Mouse (Mus musculus): ENCODE measurements around the gene E330017A01Rik. TPM values are rescaled to one million over a fixed set of nuclear protein-coding genes. Genes with fewer than 3 reads are reported as not detected.

Gene E330017A01Rik
- not detected in 2 replicates for polyA plus RNA-seq (2016; fragmentation: Nextera tagmentation; extraction: Ambion mirVana)

DNA sequence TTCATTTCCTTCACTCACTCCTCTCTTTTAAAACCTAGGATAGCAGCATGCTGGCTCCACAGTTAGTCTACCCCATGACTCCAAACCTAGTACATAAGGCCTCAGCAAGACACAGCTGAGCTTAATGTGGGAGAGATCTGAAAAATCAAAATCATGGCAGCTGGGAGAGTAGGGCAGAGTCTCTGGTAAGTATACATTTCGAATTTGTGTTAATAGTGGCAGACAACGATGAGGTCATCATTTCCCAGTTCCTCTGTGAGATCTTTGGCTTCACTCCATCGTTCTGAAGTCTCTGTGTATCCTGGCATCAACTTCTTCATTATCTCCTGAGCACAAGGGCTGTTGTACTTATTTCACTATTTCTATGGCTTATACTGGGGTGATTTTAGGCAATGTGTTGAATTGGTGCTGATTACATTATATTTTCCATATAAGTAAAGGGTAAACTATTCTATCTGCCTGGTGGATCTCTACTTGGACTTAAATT lies at the start of gene E330017A01Rik:
TSS of gene E330017A01Rik (minus strand) at position 51 of the 487 bp plus-strand sequence.
- Histone ChIP-seq H3K36me3 (no peaks in the 10 kb centered on the region), H3K4me3 (no peak within 1 kb of the TSS), H3K27me3 (ENCODE audit: low read depth, poor library complexity, severe bottlenecking) (no peaks in the 10 kb centered on the region), H3K27ac (replicated peaks) (no peak within 1 kb of the TSS), H3K4me1 (no peaks in the 10 kb centered on the region), H3K9me3 (replicated peaks) (no peaks in the 10 kb centered on the region)
- DNase-seq (ENCODE audit: low spot score): no peak
- 89% methylated on average over 3 of the region's 3 CpGs for WGBS

DNA sequence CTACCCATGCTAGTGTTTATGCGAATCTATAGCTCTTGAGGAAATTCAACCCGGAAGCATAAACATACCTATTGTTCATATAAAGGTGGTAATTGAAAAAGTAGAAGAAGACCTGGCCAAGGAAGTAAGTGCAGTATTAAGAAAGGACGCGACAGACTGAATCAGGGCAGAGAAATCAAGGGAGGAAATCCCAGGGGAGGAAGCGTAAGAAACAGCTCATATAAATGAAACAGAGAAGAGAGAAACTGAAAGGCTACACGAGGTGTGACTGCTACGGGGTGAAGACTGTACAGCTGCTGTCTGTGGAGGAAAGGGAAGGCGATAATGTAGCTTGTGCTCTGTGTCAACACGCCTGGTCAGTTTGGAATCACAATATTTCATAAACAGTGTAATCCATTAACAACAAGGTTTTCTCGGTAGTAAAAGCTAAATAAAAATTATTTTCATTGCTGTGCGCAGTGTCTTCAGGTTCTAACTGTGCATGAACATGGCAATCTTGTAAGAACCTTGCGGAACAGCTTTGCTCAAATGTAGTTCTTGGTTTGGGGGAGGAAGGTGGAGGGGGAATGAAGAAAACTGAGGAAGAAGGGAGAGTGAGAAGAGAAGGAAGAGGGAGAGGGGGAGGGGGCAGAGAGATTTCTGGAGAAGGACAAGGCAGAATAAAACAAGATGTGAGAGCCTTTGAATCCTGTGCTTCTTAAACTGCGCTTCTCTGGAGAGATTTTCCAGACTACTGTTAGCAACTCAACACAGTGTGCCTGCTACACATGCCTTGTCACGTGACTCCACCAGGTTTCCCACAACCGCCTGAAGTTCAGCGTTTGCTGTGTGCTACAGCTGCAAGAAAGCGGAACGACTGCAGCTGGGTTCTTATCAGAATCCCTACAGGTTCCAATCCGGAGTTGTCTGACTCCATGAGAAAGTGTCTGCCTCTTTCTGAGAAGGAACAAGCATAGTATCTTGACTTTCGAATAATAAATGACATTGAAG lies 47.3 kb upstream of the E330017A01Rik start:
- WGBS: 83% methylated on average over 20 of the region's 20 CpGs
- Histone ChIP-seq H3K4me3 (no peak overlapping the region), H3K4me1 (no peaks in the 10 kb centered on the region), H3K27ac (replicated peaks) (no peak overlapping the region), H3K36me3 (0 out of 2 replicates have a peak, but pooled peaks cover under 1% of the 10 kb centered on the region), H3K9me3 (replicated peaks) (no peaks in the 10 kb centered on the region), H3K27me3 (ENCODE audit: low read depth, poor library complexity, severe bottlenecking) (no peaks in the 10 kb centered on the region)
- no peak for DNase-seq (ENCODE audit: low spot score)

DNA sequence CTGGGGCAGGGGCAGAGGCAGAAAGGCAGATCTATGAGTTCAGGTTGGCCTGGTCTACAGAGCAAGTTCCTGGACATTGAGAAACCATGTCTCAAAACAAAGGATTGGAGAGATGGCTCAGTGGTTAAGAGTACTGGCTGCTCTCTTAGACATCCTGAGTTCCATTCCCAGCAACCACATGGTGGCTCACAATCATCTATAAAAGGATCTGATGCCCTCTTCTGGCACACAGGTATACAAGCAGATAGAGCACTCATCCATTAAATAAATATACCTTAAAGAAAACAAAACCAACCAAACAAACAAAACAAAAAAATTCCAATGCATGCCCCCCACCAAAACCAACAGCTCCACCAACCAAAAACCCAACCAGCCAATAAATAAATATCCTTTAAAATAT lies 46.0 kb upstream of the E330017A01Rik start:
- Histone ChIP-seq H3K4me3 (no peak overlapping the region), H3K4me1 (no peaks in the 10 kb centered on the region), H3K27me3 (ENCODE audit: low read depth, poor library complexity, severe bottlenecking) (no peaks in the 10 kb centered on the region), H3K9me3 (replicated peaks) (no peaks in the 10 kb centered on the region), H3K27ac (replicated peaks) (no peak overlapping the region), H3K36me3 (peaks cover 5% of the 10 kb centered on the region; the same call in 1 of the 2 replicates)
- no peak for DNase-seq (ENCODE audit: low spot score)

DNA sequence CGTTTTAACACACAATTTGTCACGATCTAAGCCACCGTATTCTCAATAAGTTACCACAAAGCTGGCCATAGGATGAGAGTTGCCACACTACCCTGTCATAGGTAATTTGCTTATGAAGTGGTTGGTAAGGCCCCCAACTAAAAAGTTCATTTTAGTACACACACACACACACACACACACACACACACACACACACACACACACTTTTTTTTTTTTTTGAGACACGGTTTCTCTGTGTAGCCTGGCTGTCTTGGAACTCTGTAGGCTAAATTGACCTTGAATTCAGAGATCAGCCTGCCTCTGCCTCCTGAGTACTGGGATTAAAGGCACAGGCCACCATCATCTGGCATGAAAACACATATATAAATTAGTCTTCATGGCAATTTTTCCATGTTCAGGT lies 45.4 kb upstream of the E330017A01Rik start:
- Histone ChIP-seq H3K4me3 (no peak overlapping the region), H3K27me3 (ENCODE audit: low read depth, poor library complexity, severe bottlenecking) (no peaks in the 10 kb centered on the region), H3K4me1 (no peaks in the 10 kb centered on the region), H3K36me3 (peaks cover 5% of the 10 kb centered on the region; the same call in 1 of the 2 replicates), H3K9me3 (replicated peaks) (no peaks in the 10 kb centered on the region), H3K27ac (replicated peaks) (no peak overlapping the region)
- DNase-seq (ENCODE audit: low spot score): no peak
- WGBS: 90% methylated on average over 4 of the region's 4 CpGs

DNA sequence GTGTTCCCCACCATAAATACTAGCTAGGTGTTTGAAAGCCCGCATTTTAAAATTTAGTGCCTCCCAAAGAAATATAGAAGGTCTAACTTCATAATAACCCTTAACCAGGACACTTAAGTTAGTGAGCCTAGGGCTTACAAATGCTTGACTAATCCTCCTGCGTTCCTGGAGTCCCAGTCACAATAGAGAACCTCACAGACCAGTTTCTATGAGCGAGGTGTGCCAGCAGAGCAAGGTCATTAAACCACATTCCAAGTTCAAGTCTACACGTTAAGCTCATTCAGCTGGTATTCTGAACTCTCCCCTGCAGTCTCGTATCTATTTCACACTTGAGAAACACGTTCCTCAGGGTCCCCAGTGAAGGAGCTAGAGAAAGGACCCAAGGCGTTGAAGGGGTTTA lies 44.3 kb upstream of the E330017A01Rik start:
- no peaks in the 10 kb centered on the region for H3K9me3 ChIP-seq (replicated peaks)
- 87% methylated on average over 7 of the region's 7 CpGs for WGBS
- no peak for DNase-seq (ENCODE audit: low spot score)
- H3K4me3 ChIP-seq: no peak overlapping the region
- H3K36me3 ChIP-seq: peaks cover 13% of the 10 kb centered on the region; the same call in 1 of the 2 replicates
- no peaks in the 10 kb centered on the region for H3K4me1 ChIP-seq
- no peak overlapping the region for H3K27ac ChIP-seq (replicated peaks)
- no peaks in the 10 kb centered on the region for H3K27me3 ChIP-seq (ENCODE audit: low read depth, poor library complexity, severe bottlenecking)

DNA sequence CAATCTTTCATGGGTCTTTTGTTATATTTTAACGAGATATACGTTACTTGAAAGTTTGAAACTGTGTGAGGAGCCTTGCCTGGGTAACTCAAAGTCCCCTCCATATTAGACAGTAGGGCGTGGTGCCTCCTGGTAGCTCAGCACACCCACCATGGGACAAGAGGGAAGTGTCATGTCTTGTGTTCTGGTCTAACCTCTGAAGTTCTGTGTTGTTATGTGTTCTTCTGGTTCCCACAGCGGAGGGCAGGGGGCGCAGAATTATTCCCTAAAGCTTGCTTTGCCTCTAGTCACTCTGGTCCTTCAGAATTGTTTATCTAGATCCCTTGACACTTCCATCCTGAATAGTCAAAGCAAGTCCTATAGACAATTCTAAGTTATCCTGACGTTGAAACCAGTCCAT lies 43.5 kb upstream of the E330017A01Rik start:
- no peaks in the 10 kb centered on the region for H3K27me3 ChIP-seq (ENCODE audit: low read depth, poor library complexity, severe bottlenecking)
- no peaks in the 10 kb centered on the region for H3K9me3 ChIP-seq (replicated peaks)
- WGBS: 93% methylated on average over 6 of the region's 6 CpGs
- DNase-seq (ENCODE audit: low spot score): no peak
- no peak overlapping the region for H3K4me3 ChIP-seq
- peaks cover 18% of the 10 kb centered on the region; the same call in 1 of the 2 replicates for H3K36me3 ChIP-seq
- no peak overlapping the region for H3K27ac ChIP-seq (replicated peaks)
- H3K4me1 ChIP-seq: no peaks in the 10 kb centered on the region

DNA sequence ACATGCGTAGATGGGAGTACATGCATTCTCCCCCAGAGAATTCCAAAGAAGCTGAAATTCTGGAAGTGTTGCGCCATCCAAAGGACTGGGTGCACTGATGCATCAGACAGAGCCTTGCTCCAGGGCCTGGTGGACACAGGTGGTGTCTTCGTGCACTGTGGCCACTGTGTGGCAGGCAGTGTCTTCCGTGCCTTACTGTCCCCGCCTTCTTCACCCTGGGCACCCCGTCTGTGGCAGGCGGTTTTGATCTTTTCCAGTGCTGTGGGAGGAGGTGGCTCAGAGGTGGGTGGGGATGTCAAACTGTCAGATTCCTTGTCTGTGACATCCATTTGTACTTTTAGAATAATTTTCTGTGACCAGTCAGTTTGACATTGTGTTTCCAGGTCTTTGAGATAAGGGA lies 40.1 kb upstream of the E330017A01Rik start:
- Histone ChIP-seq H3K27me3 (ENCODE audit: low read depth, poor library complexity, severe bottlenecking) (no peaks in the 10 kb centered on the region), H3K4me3 (no peak overlapping the region), H3K36me3 (peaks cover 48% of the 10 kb centered on the region), H3K9me3 (replicated peaks) (no peaks in the 10 kb centered on the region), H3K27ac (replicated peaks) (no peak overlapping the region), H3K4me1 (no peaks in the 10 kb centered on the region)
- DNase-seq (ENCODE audit: low spot score): no peak
- WGBS: 86% methylated on average over 7 of the region's 7 CpGs

DNA sequence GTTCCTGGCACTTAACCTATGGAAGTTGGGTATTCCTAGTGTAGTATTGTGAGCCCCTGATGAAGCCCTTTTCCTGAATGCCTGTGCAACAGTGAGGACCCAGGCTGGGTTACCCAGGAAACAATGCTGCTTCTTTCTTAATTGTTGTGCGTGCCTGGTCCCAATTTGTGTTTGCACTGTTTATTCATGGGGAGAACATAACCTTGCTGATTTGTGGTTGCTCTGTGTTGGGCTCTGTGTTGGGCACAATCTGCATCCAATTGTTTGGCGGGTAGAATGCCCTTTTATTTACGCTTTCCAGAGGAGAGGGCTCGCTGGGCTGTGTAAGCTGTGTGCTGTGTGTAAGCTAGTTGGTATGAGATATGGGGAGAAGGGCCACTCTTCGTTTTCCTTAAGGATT lies 39.0 kb upstream of the E330017A01Rik start:
- Histone ChIP-seq H3K4me1 (no peaks in the 10 kb centered on the region), H3K27ac (replicated peaks) (no peak overlapping the region), H3K4me3 (no peak overlapping the region), H3K9me3 (replicated peaks) (no peaks in the 10 kb centered on the region), H3K27me3 (ENCODE audit: low read depth, poor library complexity, severe bottlenecking) (no peaks in the 10 kb centered on the region), H3K36me3 (peaks cover 55% of the 10 kb centered on the region)
- DNase-seq (ENCODE audit: low spot score): no peak
- WGBS: 86% methylated on average over 5 of the region's 5 CpGs

DNA sequence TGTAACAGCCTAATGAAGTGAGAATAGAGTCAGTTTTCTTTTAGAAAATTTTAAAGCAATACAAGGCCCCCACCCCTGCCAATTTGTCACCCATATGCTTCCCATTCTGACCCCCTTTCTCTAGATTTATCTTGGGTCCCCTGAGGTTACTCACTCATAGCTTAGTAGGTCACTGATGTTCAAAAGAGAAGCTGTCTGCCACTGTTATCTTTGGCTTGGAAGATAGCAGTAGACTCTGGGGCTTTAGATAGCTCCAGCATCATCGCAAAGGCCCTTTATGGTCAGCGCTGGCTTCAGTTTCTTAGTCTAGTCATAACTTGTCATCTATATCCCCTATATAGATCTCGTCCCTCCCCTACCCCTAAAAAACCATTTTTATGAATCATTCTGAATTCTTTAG lies 38.1 kb upstream of the E330017A01Rik start:
- no peaks in the 10 kb centered on the region for H3K27me3 ChIP-seq (ENCODE audit: low read depth, poor library complexity, severe bottlenecking)
- no peak overlapping the region for H3K27ac ChIP-seq (replicated peaks)
- WGBS: 92% methylated on average over 3 of the region's 3 CpGs
- H3K4me1 ChIP-seq: no peaks in the 10 kb centered on the region; the same call in 1 of the 2 replicates
- no peak overlapping the region for H3K4me3 ChIP-seq
- DNase-seq (ENCODE audit: low spot score): no peak
- H3K36me3 ChIP-seq: peaks cover 55% of the 10 kb centered on the region
- H3K9me3 ChIP-seq (replicated peaks): no peaks in the 10 kb centered on the region

DNA sequence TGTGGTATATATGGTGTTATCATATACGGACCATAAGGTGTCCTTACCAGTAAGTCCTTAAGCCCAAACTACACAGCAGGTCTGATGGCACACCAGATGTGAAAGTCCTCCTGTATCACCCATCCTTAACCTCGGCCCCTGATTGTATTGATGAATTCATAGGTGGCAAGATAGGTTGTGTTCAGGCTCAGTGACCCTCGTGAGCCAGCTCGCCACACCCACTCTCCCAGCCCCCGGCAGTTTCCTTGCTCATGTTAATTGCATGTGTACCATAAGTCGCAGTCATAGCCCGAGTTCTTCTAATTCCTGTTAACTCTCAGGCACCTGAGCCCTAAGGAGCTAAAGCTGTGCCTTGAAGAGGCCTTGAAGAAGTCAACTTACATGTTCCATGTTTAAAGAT lies 37.6 kb upstream of the E330017A01Rik start:
- H3K36me3 ChIP-seq: peaks cover 55% of the 10 kb centered on the region
- H3K27me3 ChIP-seq (ENCODE audit: low read depth, poor library complexity, severe bottlenecking): no peaks in the 10 kb centered on the region
- H3K4me1 ChIP-seq: peaks cover 3% of the 10 kb centered on the region; the same call in 1 of the 2 replicates
- 90% methylated on average over 7 of the region's 7 CpGs for WGBS
- no peak overlapping the region for H3K4me3 ChIP-seq
- H3K27ac ChIP-seq (replicated peaks): no peak overlapping the region
- H3K9me3 ChIP-seq (replicated peaks): no peaks in the 10 kb centered on the region
- DNase-seq (ENCODE audit: low spot score): no peak

DNA sequence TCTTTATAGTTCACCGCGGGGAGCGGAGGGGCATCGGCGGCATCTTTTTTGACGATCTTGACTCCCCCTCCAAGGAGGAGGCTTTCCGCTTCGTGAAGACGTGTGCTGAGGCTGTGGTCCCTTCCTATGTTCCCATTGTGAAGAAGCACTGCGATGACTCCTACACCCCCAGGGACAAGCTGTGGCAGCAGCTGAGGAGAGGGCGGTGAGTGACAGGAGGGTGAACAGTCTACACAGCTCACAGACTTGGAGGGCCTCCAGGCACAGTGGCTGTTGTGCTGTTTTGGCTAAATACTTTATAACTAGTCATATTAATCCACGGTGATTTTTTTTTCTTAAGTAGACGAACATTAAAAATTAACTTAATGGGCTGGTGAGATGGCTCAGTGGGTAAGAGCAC lies 36.7 kb upstream of the E330017A01Rik start:
- H3K27me3 ChIP-seq (ENCODE audit: low read depth, poor library complexity, severe bottlenecking): no peaks in the 10 kb centered on the region

DNA sequence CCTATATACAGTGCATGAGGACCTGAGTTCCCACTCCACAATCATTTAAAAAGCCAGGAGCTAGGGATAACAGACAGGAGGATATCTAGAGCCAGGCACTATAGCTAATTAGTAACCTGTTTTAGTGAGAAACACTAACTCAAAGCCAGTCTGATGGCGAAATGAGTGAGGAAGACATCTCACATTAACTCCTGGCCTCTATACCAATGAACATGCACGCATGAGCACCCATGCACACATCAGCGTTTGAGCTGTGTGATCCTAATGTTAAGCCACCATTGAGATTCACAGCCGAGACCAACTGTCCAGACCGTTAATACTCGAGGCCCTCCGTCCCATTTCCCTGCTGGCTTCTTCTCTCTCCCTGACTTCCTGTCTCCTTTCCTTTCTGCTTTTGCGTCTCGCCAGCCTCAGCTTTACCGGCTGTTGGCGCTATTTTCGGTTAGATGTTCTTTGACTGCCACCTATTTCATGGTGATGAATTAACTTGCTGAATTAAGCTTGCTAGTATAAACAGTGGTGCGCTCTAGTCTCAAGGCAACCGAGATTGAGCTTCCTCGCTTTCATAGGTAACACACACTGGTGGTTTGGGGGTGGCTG lies 35.4 kb upstream of the E330017A01Rik start:
- Histone ChIP-seq H3K36me3 (peaks cover 50% of the 10 kb centered on the region), H3K9me3 (replicated peaks) (no peaks in the 10 kb centered on the region), H3K4me1 (peaks cover 15% of the 10 kb centered on the region), H3K27ac (replicated peaks) (no peak overlapping the region), H3K27me3 (ENCODE audit: low read depth, poor library complexity, severe bottlenecking) (0 out of 2 replicates have a peak, but pooled peaks cover 4% of the 10 kb centered on the region), H3K4me3 (no peak overlapping the region)
- 94% methylated on average over 15 of the region's 15 CpGs for WGBS
- DNase-seq (ENCODE audit: low spot score): no peak

More for the DNA sequence above, 36.7 kb upstream of the E330017A01Rik start:
- WGBS: 95% methylated on average over 13 of the region's 13 CpGs
- no peak overlapping the region for H3K4me3 ChIP-seq
- peaks cover 8% of the 10 kb centered on the region for H3K4me1 ChIP-seq
- peaks cover 50% of the 10 kb centered on the region for H3K36me3 ChIP-seq
- no peak for DNase-seq (ENCODE audit: low spot score)
- no peak overlapping the region for H3K27ac ChIP-seq (replicated peaks)
- H3K9me3 ChIP-seq (replicated peaks): no peaks in the 10 kb centered on the region

DNA sequence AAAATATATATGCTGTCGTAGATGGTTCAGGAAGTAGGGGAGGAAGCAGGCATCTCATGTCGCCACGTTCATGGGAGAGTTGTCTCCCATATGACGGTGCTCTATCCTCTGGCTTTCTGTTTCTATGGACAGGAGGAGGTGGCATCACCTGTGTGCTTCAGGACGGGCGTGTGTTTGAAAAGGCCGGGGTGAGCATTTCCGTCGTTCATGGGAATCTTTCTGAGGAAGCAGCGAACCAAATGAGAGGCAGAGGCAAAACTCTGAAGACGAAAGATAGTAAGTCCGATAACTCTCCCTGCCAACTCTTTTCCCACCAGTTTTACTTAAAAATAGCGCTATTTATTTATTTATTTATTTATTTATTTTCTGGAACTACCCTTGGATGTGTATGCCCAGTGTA lies 33.9 kb upstream of the E330017A01Rik start:
- Histone ChIP-seq H3K9me3 (replicated peaks) (no peaks in the 10 kb centered on the region), H3K36me3 (peaks cover 37% of the 10 kb centered on the region), H3K4me3 (no peak overlapping the region), H3K4me1 (peaks cover 15% of the 10 kb centered on the region), H3K27ac (replicated peaks) (no peak overlapping the region), H3K27me3 (ENCODE audit: low read depth, poor library complexity, severe bottlenecking) (0 out of 2 replicates have a peak, but pooled peaks cover 4% of the 10 kb centered on the region)
- DNase-seq (ENCODE audit: low spot score): no peak
- 94% methylated on average over 13 of the region's 13 CpGs for WGBS

All from midbrain, embryonic 10.5 days (tissue).